Mouse (Mus musculus): ENCODE results near the gene Add3. TPM values are rescaled to one million over a fixed set of nuclear protein-coding genes. Genes with fewer than 3 reads are reported as not detected.

Gene Add3
- polyA plus RNA-seq, 1 experiment from 2014 or later = 27.1 TPM

- no peak overlapping the region for H3K4me2 ChIP-seq (replicated peaks)
- no peak overlapping the region for H3K4me3 ChIP-seq (replicated peaks)
- ATAC-seq = no peak
- H3K9me3 ChIP-seq = no peaks in the 10 kb centered on the region
- WGBS = 86% methylated on average over 3 of the region's 3 CpGs
- no peak overlapping the region for H3K27ac ChIP-seq
- no peaks in the 10 kb centered on the region for H3K27me3 ChIP-seq
- H3K9ac ChIP-seq (replicated peaks) = no peak overlapping the region
- no peaks in the 10 kb centered on the region for H3K36me3 ChIP-seq
- 0 out of 2 replicates have a peak, but pooled peaks cover 3% of the 10 kb centered on the region for H3K4me1 ChIP-seq (replicated peaks)
These were observed 13.9 kb downstream of the Add3 start for GRCm38 (mm10) chr19:53154156-53154555.

- Histone ChIP-seq H3K4me2 (replicated peaks) (no peak overlapping the region), H3K9me3 (no peaks in the 10 kb centered on the region), H3K36me3 (no peaks in the 10 kb centered on the region), H3K27ac (no peak overlapping the region), H3K4me3 (replicated peaks) (no peak overlapping the region), H3K4me1 (replicated peaks) (0 out of 2 replicates have a peak, but pooled peaks cover 2% of the 10 kb centered on the region), H3K9ac (replicated peaks) (no peak overlapping the region), H3K27me3 (no peaks in the 10 kb centered on the region)
- 86% methylated on average over 3 of the region's 3 CpGs for WGBS
- ATAC-seq = no peak
These were observed 16.1 kb downstream of the Add3 start for GRCm38 (mm10) chr19:53156361-53156760.

- Histone ChIP-seq H3K4me2 (replicated peaks) (no peak overlapping the region), H3K9ac (replicated peaks) (no peak overlapping the region), H3K4me3 (replicated peaks) (no peak overlapping the region), H3K4me1 (replicated peaks) (0 out of 2 replicates have a peak, but pooled peaks cover 2% of the 10 kb centered on the region), H3K9me3 (no peaks in the 10 kb centered on the region), H3K36me3 (no peaks in the 10 kb centered on the region), H3K27ac (no peak overlapping the region), H3K27me3 (no peaks in the 10 kb centered on the region)
- 78% methylated on average over 5 of the region's 5 CpGs for WGBS
- ATAC-seq = no peak
These were observed 16.9 kb downstream of the Add3 start for GRCm38 (mm10) chr19:53157176-53157575.

- WGBS = 41% methylated on average over 7 of the region's 7 CpGs
- H3K4me3 ChIP-seq (replicated peaks) = no peak overlapping the region
- no peak overlapping the region for H3K4me2 ChIP-seq (replicated peaks)
- H3K27ac ChIP-seq = no peak overlapping the region
- H3K9ac ChIP-seq (replicated peaks) = no peak overlapping the region
- 0 out of 2 replicates have a peak, but pooled peaks cover 2% of the 10 kb centered on the region for H3K4me1 ChIP-seq (replicated peaks)
- no peaks in the 10 kb centered on the region for H3K27me3 ChIP-seq
- no peaks in the 10 kb centered on the region for H3K9me3 ChIP-seq
- H3K36me3 ChIP-seq = no peaks in the 10 kb centered on the region
- ATAC-seq = no peak
These were observed 19.1 kb downstream of the Add3 start for GRCm38 (mm10) chr19:53159351-53159750.

GRCm38 (mm10) chr19:53162927-53163326, 22.7 kb downstream of the Add3 start:
- Histone ChIP-seq H3K9me3 (no peaks in the 10 kb centered on the region), H3K36me3 (no peaks in the 10 kb centered on the region), H3K27ac (no peak overlapping the region), H3K4me1 (replicated peaks) (0 out of 2 replicates have a peak, but pooled peaks cover 9% of the 10 kb centered on the region), H3K4me2 (replicated peaks) (no peak overlapping the region), H3K27me3 (no peaks in the 10 kb centered on the region), H3K9ac (replicated peaks) (no peak overlapping the region), H3K4me3 (replicated peaks) (no peak overlapping the region)
- WGBS = 92% methylated on average over 6 of the region's 6 CpGs
- no peak for ATAC-seq

GRCm38 (mm10) chr19:53164645-53165044, 24.4 kb downstream of the Add3 start:
- no peak overlapping the region for H3K4me2 ChIP-seq (replicated peaks)
- H3K4me1 ChIP-seq (replicated peaks) = 0 out of 2 replicates have a peak, but pooled peaks cover 7% of the 10 kb centered on the region
- H3K27ac ChIP-seq = no peak overlapping the region
- no peaks in the 10 kb centered on the region for H3K27me3 ChIP-seq
- no peak overlapping the region for H3K4me3 ChIP-seq (replicated peaks)
- no peaks in the 10 kb centered on the region for H3K36me3 ChIP-seq
- 83% methylated on average over 7 of the region's 7 CpGs for WGBS
- no peak for ATAC-seq
- H3K9me3 ChIP-seq = no peaks in the 10 kb centered on the region
- no peak overlapping the region for H3K9ac ChIP-seq (replicated peaks)

- Histone ChIP-seq H3K4me2 (replicated peaks) (no peak overlapping the region), H3K36me3 (no peaks in the 10 kb centered on the region), H3K27me3 (no peaks in the 10 kb centered on the region), H3K4me3 (replicated peaks) (no peak overlapping the region), H3K9ac (replicated peaks) (no peak overlapping the region), H3K27ac (no peak overlapping the region), H3K4me1 (replicated peaks) (0 out of 2 replicates have a peak, but pooled peaks cover 7% of the 10 kb centered on the region), H3K9me3 (no peaks in the 10 kb centered on the region)
- WGBS = 51% methylated on average over 4 of the region's 4 CpGs
- no peak for ATAC-seq
These were observed 25.3 kb downstream of the Add3 start for GRCm38 (mm10) chr19:53165305-53166240.

GRCm38 (mm10) chr19:53166367-53166766, 26.1 kb downstream of the Add3 start:
- H3K4me3 ChIP-seq (replicated peaks) = no peak overlapping the region
- H3K4me1 ChIP-seq (replicated peaks) = 0 out of 2 replicates have a peak, but pooled peaks cover 7% of the 10 kb centered on the region
- H3K9me3 ChIP-seq = no peaks in the 10 kb centered on the region
- ATAC-seq = no peak
- H3K9ac ChIP-seq (replicated peaks) = no peak overlapping the region
- 94% methylated on average over 10 of the region's 10 CpGs for WGBS
- H3K27ac ChIP-seq = no peak overlapping the region
- no peaks in the 10 kb centered on the region for H3K36me3 ChIP-seq
- H3K27me3 ChIP-seq = no peaks in the 10 kb centered on the region
- no peak overlapping the region for H3K4me2 ChIP-seq (replicated peaks)

- no peak overlapping the region for H3K4me3 ChIP-seq (replicated peaks)
- WGBS = 82% methylated on average over 5 of the region's 5 CpGs
- no peak for ATAC-seq
These were observed 28.3 kb downstream of the Add3 start for GRCm38 (mm10) chr19:53168576-53168975.

GRCm38 (mm10) chr19:53170651-53171050, 30.4 kb downstream of the Add3 start:
- Histone ChIP-seq H3K9ac (replicated peaks) (no peak overlapping the region), H3K36me3 (no peaks in the 10 kb centered on the region), H3K4me1 (replicated peaks) (0 out of 2 replicates have a peak, but pooled peaks cover 3% of the 10 kb centered on the region), H3K4me3 (replicated peaks) (no peak overlapping the region), H3K4me2 (replicated peaks) (no peak overlapping the region), H3K27me3 (no peaks in the 10 kb centered on the region), H3K9me3 (no peaks in the 10 kb centered on the region), H3K27ac (no peak overlapping the region)
- 85% methylated on average over 5 of the region's 5 CpGs for WGBS
- ATAC-seq = no peak

More at GRCm38 (mm10) chr19:53168576-53168975, 28.3 kb downstream of the Add3 start:
- Histone ChIP-seq H3K27ac (no peak overlapping the region), H3K4me2 (replicated peaks) (no peak overlapping the region), H3K27me3 (no peaks in the 10 kb centered on the region), H3K9ac (replicated peaks) (no peak overlapping the region), H3K4me1 (replicated peaks) (0 out of 2 replicates have a peak, but pooled peaks cover 7% of the 10 kb centered on the region), H3K36me3 (no peaks in the 10 kb centered on the region), H3K9me3 (no peaks in the 10 kb centered on the region)

GRCm38 (mm10) chr19:53174034-53174433, 33.8 kb downstream of the Add3 start:
- Histone ChIP-seq H3K9me3 (no peaks in the 10 kb centered on the region; the same call in 1 of the 2 replicates), H3K36me3 (no peaks in the 10 kb centered on the region), H3K4me1 (replicated peaks) (no peaks in the 10 kb centered on the region), H3K27me3 (no peaks in the 10 kb centered on the region), H3K4me3 (replicated peaks) (no peak overlapping the region), H3K4me2 (replicated peaks) (no peak overlapping the region), H3K9ac (replicated peaks) (no peak overlapping the region), H3K27ac (no peak overlapping the region)
- ATAC-seq = no peak
- 86% methylated on average over 2 of the region's 2 CpGs for whole genome bisulfite sequencing

- no peaks in the 10 kb centered on the region for H3K27me3 ChIP-seq
- H3K27ac ChIP-seq = no peak overlapping the region
- no peak overlapping the region for H3K9ac ChIP-seq (replicated peaks)
- H3K4me2 ChIP-seq (replicated peaks) = no peak overlapping the region
- no peaks in the 10 kb centered on the region for H3K4me1 ChIP-seq (replicated peaks)
- 72% methylated on average over 5 of the region's 5 CpGs for WGBS
- no peak for ATAC-seq
- no peak overlapping the region for H3K4me3 ChIP-seq (replicated peaks)
- no peaks in the 10 kb centered on the region for H3K36me3 ChIP-seq
- H3K9me3 ChIP-seq = no peaks in the 10 kb centered on the region; the same call in 1 of the 2 replicates
These were observed 35.3 kb downstream of the Add3 start for GRCm38 (mm10) chr19:53175550-53175949.

Data from midbrain, embryonic 13.5 days (tissue).